Mouse (Mus musculus): Measurements from ENCODE around the gene Defb11. TPM values are rescaled to one million over a fixed set of nuclear protein-coding genes. Genes with fewer than 3 reads are reported as not detected.
"Not testable (repeated sequence)": the region's sequence is repeated elsewhere in the genome, so short reads cannot be mapped to it uniquely, and the experiment has no call there.

Gene Defb11
- polyA plus RNA-seq, 1 experiment from 2014 or later: 5.0 TPM

- H3K36me3 ChIP-seq (ENCODE audit: insufficient read depth, low read length): no peaks in the 10 kb centered on the region
- H3K9me3 ChIP-seq (replicated peaks; ENCODE audit: low read length): no peaks in the 10 kb centered on the region
- H3K4me3 ChIP-seq (replicated peaks; ENCODE audit: low read depth, low read length): no peak overlapping the region
- H3K4me2 ChIP-seq (ENCODE audit: low read length): no peak overlapping the region
- WGBS: 91% methylated on average over 3 of the region's 3 CpGs
- no peak overlapping the region for H3K9ac ChIP-seq (ENCODE audit: low read depth, low read length)
- no peaks in the 10 kb centered on the region for H3K27me3 ChIP-seq (ENCODE audit: insufficient read depth, low read length)
- DNase-seq (ENCODE audit: low spot score) (no peak), ATAC-seq (replicated peaks; ENCODE audit: low FRiP score, low read depth) (no peak)
- no peak for TF ChIP-seq CTCF (IDR thresholded peaks at IDR 0.05; ENCODE audit: low read depth)
- H3K4me1 ChIP-seq (replicated peaks; ENCODE audit: insufficient read depth, low read length): no peaks in the 10 kb centered on the region
- H3K27ac ChIP-seq: no peak overlapping the region
Measured at GRCm38 (mm10) chr8:21915625-21916024, 9.4 kb upstream of the Defb11 start.

GRCm38 (mm10) chr8:21912554-21912953 lies 6.3 kb upstream of the Defb11 start:
- H3K4me2 ChIP-seq (ENCODE audit: low read length): no peak overlapping the region
- H3K9me3 ChIP-seq (replicated peaks; ENCODE audit: low read length): no peaks in the 10 kb centered on the region
- no peaks in the 10 kb centered on the region for H3K4me1 ChIP-seq (replicated peaks; ENCODE audit: insufficient read depth, low read length)
- no peak overlapping the region for H3K9ac ChIP-seq (ENCODE audit: low read depth, low read length)
- H3K27me3 ChIP-seq (ENCODE audit: insufficient read depth, low read length): no peaks in the 10 kb centered on the region
- no peak for TF ChIP-seq CTCF (IDR thresholded peaks at IDR 0.05; ENCODE audit: low read depth)
- H3K4me3 ChIP-seq (replicated peaks; ENCODE audit: low read depth, low read length): no peak overlapping the region
- WGBS: 32% methylated on average over 2 of the region's 2 CpGs
- no peaks in the 10 kb centered on the region for H3K36me3 ChIP-seq (ENCODE audit: insufficient read depth, low read length)
- ATAC-seq (replicated peaks; ENCODE audit: low FRiP score, low read depth): no peak
- no peak for DNase-seq (ENCODE audit: low spot score)
- no peak overlapping the region for H3K27ac ChIP-seq

GRCm38 (mm10) chr8:21911931-21912330 lies 5.7 kb upstream of the Defb11 start:
- TF ChIP-seq CTCF (IDR thresholded peaks at IDR 0.05; ENCODE audit: low read depth): no peak
- no peak overlapping the region for H3K27ac ChIP-seq
- 10% methylated on average over 1 of the region's 1 CpGs for WGBS
- no peaks in the 10 kb centered on the region for H3K36me3 ChIP-seq (ENCODE audit: insufficient read depth, low read length)
- no peak overlapping the region for H3K9ac ChIP-seq (ENCODE audit: low read depth, low read length)
- no peak for ATAC-seq (replicated peaks; ENCODE audit: low FRiP score, low read depth)
- no peaks in the 10 kb centered on the region for H3K27me3 ChIP-seq (ENCODE audit: insufficient read depth, low read length)
- no peaks in the 10 kb centered on the region for H3K4me1 ChIP-seq (replicated peaks; ENCODE audit: insufficient read depth, low read length)
- H3K4me3 ChIP-seq (replicated peaks; ENCODE audit: low read depth, low read length): no peak overlapping the region
- DNase-seq (ENCODE audit: low spot score): no peak
- H3K9me3 ChIP-seq (replicated peaks; ENCODE audit: low read length): no peaks in the 10 kb centered on the region
- no peak overlapping the region for H3K4me2 ChIP-seq (ENCODE audit: low read length)

GRCm38 (mm10) chr8:21885321-21885720 lies 20.9 kb downstream of the Defb11 start, which contains the start of gene Defb9:
Gene Defb9, minus strand, starts transcription at chr8:21885421.
- H3K27me3 ChIP-seq (ENCODE audit: insufficient read depth, low read length); ATAC-seq (replicated peaks; ENCODE audit: low FRiP score, low read depth); H3K9me3 ChIP-seq (replicated peaks; ENCODE audit: low read length): not testable (repeated sequence)

GRCm38 (mm10) chr8:21858586-21858985 lies 47.6 kb downstream of the Defb11 start, which contains the start of gene Defb10:
Gene Defb10, plus strand, starts transcription at chr8:21858901.
- H3K36me3 ChIP-seq (ENCODE audit: insufficient read depth, low read length); H3K4me1 ChIP-seq (replicated peaks; ENCODE audit: insufficient read depth, low read length); H3K9me3 ChIP-seq (replicated peaks; ENCODE audit: low read length); H3K4me3 ChIP-seq (replicated peaks; ENCODE audit: low read depth, low read length); ATAC-seq (replicated peaks; ENCODE audit: low FRiP score, low read depth); H3K27ac ChIP-seq; H3K4me2 ChIP-seq (ENCODE audit: low read length); H3K27me3 ChIP-seq (ENCODE audit: insufficient read depth, low read length); H3K9ac ChIP-seq (ENCODE audit: low read depth, low read length); DNase-seq (ENCODE audit: low spot score): not testable (repeated sequence)
- WGBS: 58% methylated on average over 1 of the region's 1 CpGs

More at GRCm38 (mm10) chr8:21885321-21885720, 20.9 kb downstream of the Defb11 start, which contains the start of gene Defb9:
- DNase-seq (ENCODE audit: low spot score); H3K9ac ChIP-seq (ENCODE audit: low read depth, low read length); H3K27ac ChIP-seq; H3K4me3 ChIP-seq (replicated peaks; ENCODE audit: low read depth, low read length); H3K4me2 ChIP-seq (ENCODE audit: low read length); H3K4me1 ChIP-seq (replicated peaks; ENCODE audit: insufficient read depth, low read length); H3K36me3 ChIP-seq (ENCODE audit: insufficient read depth, low read length): not testable (repeated sequence)

Other genes starting within 250 kb of the Defb11 start
- gene Defa34, start 240.6 kb downstream of the Defb11 start, polyA plus RNA-seq (2015; fragmentation: Nextera tagmentation; extraction: Ambion mirVana): not detected in 2 replicates
- gene AY761184, start 202.8 kb downstream of the Defb11 start, polyA plus RNA-seq (2015; fragmentation: Nextera tagmentation; extraction: Ambion mirVana): not detected in 2 replicates
- not detected in 2 replicates for gene Defa24, start 171.9 kb downstream of the Defb11 start, polyA plus RNA-seq (2015; fragmentation: Nextera tagmentation; extraction: Ambion mirVana)
- gene Defb50, start 82.9 kb downstream of the Defb11 start, polyA plus RNA-seq (2015; fragmentation: Nextera tagmentation; extraction: Ambion mirVana): not detected in 2 replicates
- 2.7 and 4.5 TPM in 2 replicates for gene Defb2, start 66.5 kb downstream of the Defb11 start, polyA plus RNA-seq (2015; fragmentation: Nextera tagmentation; extraction: Ambion mirVana)
- not detected in 2 replicates for gene Defb10, start 47.5 kb downstream of the Defb11 start, polyA plus RNA-seq (2015; fragmentation: Nextera tagmentation; extraction: Ambion mirVana)
- gene Defb9, start 21.0 kb downstream of the Defb11 start, polyA plus RNA-seq (2015; fragmentation: Nextera tagmentation; extraction: Ambion mirVana): not detected in 2 replicates
- gene Defb15, start 26.3 kb upstream of the Defb11 start, polyA plus RNA-seq (2015; fragmentation: Nextera tagmentation; extraction: Ambion mirVana): not detected in 2 replicates
- gene Defb35, start 31.9 kb upstream of the Defb11 start, polyA plus RNA-seq (2015; fragmentation: Nextera tagmentation; extraction: Ambion mirVana): not detected in 2 replicates
- gene Defb13, start 40.4 kb upstream of the Defb11 start, polyA plus RNA-seq (2015; fragmentation: Nextera tagmentation; extraction: Ambion mirVana): not detected in 2 replicates
- not detected in 2 replicates for gene Fam90a1a, start 52.3 kb upstream of the Defb11 start, polyA plus RNA-seq (2015; fragmentation: Nextera tagmentation; extraction: Ambion mirVana)
- not detected in 2 replicates for gene Ccdc70, start 63.4 kb upstream of the Defb11 start, polyA plus RNA-seq (2015; fragmentation: Nextera tagmentation; extraction: Ambion mirVana)
- gene Atp7b, start 153.9 kb upstream of the Defb11 start, polyA plus RNA-seq (2015; fragmentation: Nextera tagmentation; extraction: Ambion mirVana): 0.33 and 0.52 TPM in 2 replicates
- gene Alg11, start 154.3 kb upstream of the Defb11 start, polyA plus RNA-seq (2015; fragmentation: Nextera tagmentation; extraction: Ambion mirVana): 23.5 and 24.4 TPM in 2 replicates
- 0.47 and 0.62 TPM in 2 replicates for gene Nek5, start 218.6 kb upstream of the Defb11 start, polyA plus RNA-seq (2015; fragmentation: Nextera tagmentation; extraction: Ambion mirVana)